In the genomic region with DNA sequence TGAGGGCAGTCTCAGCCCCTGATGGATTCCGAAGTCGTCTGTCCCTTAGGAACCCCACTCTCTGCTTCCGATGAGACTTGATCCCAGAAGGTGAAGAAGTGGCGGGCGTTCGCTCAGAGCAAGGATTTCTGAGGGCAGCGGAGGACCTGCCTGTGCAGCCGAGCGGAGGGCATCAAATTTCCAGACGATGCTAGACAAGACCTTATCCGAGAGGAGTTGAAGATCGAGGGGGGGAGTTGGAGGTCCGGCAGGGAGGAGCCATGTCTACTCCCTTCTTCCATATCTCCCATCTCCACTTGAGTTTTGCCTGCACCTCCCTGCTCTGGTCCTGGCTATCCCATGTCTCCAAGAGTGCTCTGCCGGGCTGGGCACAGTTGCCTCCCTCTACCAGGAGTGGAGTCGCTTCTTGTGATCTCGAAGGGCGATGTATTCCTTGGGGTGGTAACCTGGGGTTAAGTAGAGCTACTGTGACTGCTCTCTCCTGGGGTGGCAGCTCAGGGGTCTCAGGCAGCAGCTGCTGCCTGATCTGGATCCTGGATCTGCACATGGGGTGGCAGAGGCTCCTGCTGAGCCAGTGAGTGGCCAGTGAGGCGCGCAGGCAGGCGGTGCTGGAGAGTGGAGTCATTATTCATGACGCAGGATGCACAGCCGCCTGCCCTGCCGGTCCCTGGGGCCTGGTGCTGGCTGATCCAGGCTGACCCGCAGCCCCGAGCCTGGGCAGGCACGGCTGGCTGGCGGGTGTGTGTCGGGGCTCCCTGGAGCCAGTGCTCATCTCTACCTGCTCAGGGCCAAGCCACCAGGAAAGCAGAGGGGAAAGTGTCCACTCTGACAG, we compare ENCODE assay signal across 19 mouse cellular contexts. TPM values are rescaled to one million over a fixed set of nuclear protein-coding genes. Genes with fewer than 3 reads are reported as not detected.
DNase-seq lines count a peak whose midpoint lies in the region; ATAC-seq and TF ChIP-seq lines count a peak whose summit lies in the region.
"Had no signal": no experiment of that assay in that cellular context is flagged by ENCODE, and none has a peak within 500 bp of the region (broad histone marks: within the 10 kb centered on the region; RNA-seq: fewer than 3 reads in every experiment).

No protein-coding gene starts in this region.

- H3K4me2 ChIP-seq in forebrain, embryonic 12.5 days, result no peak overlapping the region
- no peak overlapping the region for H3K4me2 ChIP-seq in forebrain, embryonic 15.5 days (replicated peaks)
- no peak overlapping the region for H3K4me2 ChIP-seq in hindbrain, embryonic 11.5 days (replicated peaks; ENCODE audit: low read depth, low read length)
- no peak overlapping the region for H3K4me2 ChIP-seq in midbrain, postnatal 0 days (ENCODE audit: low read depth, low read length, poor library complexity, severe bottlenecking)
- H3K4me2 ChIP-seq: heart, embryonic 11.5 days; limb, embryonic 12.5 days; midbrain, embryonic 12.5 days; stomach, embryonic 15.5 days had no signal

- H3K4me1 ChIP-seq in forebrain, embryonic 12.5 days, result peaks cover 24% of the 10 kb centered on the region
- H3K4me1 ChIP-seq in forebrain, embryonic 15.5 days, result no peaks in the 10 kb centered on the region
- H3K4me1 ChIP-seq in E14TG2a.4 (replicated peaks; ENCODE audit: low read depth, low read length), result peaks cover 26% of the 10 kb centered on the region
- no peaks in the 10 kb centered on the region; the same call in 1 of the 2 replicates for H3K4me1 ChIP-seq in hindbrain, embryonic 11.5 days (replicated peaks; ENCODE audit: control insufficient read depth, insufficient read depth, low read length)
- no peaks in the 10 kb centered on the region; the same call in 1 of the 2 replicates for H3K4me1 ChIP-seq in midbrain, postnatal 0 days (ENCODE audit: insufficient read depth, low read length)
- H3K4me1 ChIP-seq: limb, embryonic 12.5 days; stomach, embryonic 15.5 days had no signal

- no peaks in the 10 kb centered on the region for H3K27me3 ChIP-seq in forebrain, embryonic 12.5 days
- H3K27me3 ChIP-seq in forebrain, embryonic 15.5 days, result no peaks in the 10 kb centered on the region
- H3K27me3 ChIP-seq in E14TG2a.4 (ENCODE audit: insufficient read depth, low read length), result peaks cover 14% of the 10 kb centered on the region; the same call in 1 of the 2 replicates
- H3K27me3 ChIP-seq in hindbrain, embryonic 11.5 days (ENCODE audit: control insufficient read depth, insufficient read depth, low read length), result no peaks in the 10 kb centered on the region; the same call in 1 of the 2 replicates
- no peaks in the 10 kb centered on the region for H3K27me3 ChIP-seq in midbrain, postnatal 0 days (ENCODE audit: insufficient read depth, low read length)
- H3K27me3 ChIP-seq: stomach, embryonic 15.5 days had no signal

- H3K36me3 ChIP-seq in forebrain, embryonic 12.5 days (replicated peaks), result no peaks in the 10 kb centered on the region
- H3K36me3 ChIP-seq in forebrain, embryonic 15.5 days, result no peaks in the 10 kb centered on the region
- H3K36me3 ChIP-seq in E14TG2a.4 (ENCODE audit: insufficient read depth, low read length), result no peaks in the 10 kb centered on the region
- H3K36me3 ChIP-seq in hindbrain, embryonic 11.5 days (ENCODE audit: control insufficient read depth, insufficient read depth, low read length), result no peaks in the 10 kb centered on the region
- no peaks in the 10 kb centered on the region for H3K36me3 ChIP-seq in midbrain, postnatal 0 days (ENCODE audit: insufficient read depth, low read length)
- H3K36me3 ChIP-seq: G1E; limb, embryonic 12.5 days; midbrain, embryonic 12.5 days; stomach, embryonic 15.5 days had no signal

- WGBS in forebrain, embryonic 12.5 days, result 47% methylated on average over 28 of the region's 28 CpGs
- WGBS in forebrain, embryonic 15.5 days, result 46% methylated on average over 28 of the region's 28 CpGs
- WGBS in hindbrain, embryonic 11.5 days, result 37% methylated on average over 28 of the region's 28 CpGs
- WGBS in midbrain, postnatal 0 days, result 32% methylated on average over 28 of the region's 28 CpGs

- ATAC-seq in forebrain, embryonic 12.5 days (ENCODE audit: low FRiP score), result peak; percentile 41; the same call in 1 of the 2 replicates
- ATAC-seq in forebrain, embryonic 15.5 days (replicated peaks), result no peak
- peak; percentile 64 for ATAC-seq in hindbrain, embryonic 11.5 days (ENCODE audit: low FRiP score)
- no peak for ATAC-seq in midbrain, postnatal 0 days (ENCODE audit: low FRiP score)
- no peak for ATAC-seq in CD4-positive, CD25-positive, alpha-beta regulatory T cell, adult 4 months
- ATAC-seq: activated CD4-positive, CD25-positive, alpha-beta regulatory T cell, adult 4 months had no signal

- no peak overlapping the region for H3K4me3 ChIP-seq in forebrain, embryonic 12.5 days (replicated peaks)
- H3K4me3 ChIP-seq in forebrain, embryonic 15.5 days, result no peak overlapping the region
- H3K4me3 ChIP-seq in E14TG2a.4 (replicated peaks; ENCODE audit: low read length), result peak overlapping the region; percentile 50
- H3K4me3 ChIP-seq in hindbrain, embryonic 11.5 days (ENCODE audit: low read depth, low read length), result no peak overlapping the region
- H3K4me3 ChIP-seq in midbrain, postnatal 0 days (ENCODE audit: low read depth, low read length), result no peak overlapping the region
- H3K4me3 ChIP-seq: limb, embryonic 12.5 days; midbrain, embryonic 12.5 days; stomach, embryonic 15.5 days had no signal

- TF ChIP-seq CTCF in E14TG2a.4 (conservative IDR thresholded peaks at IDR 0.05; ENCODE audit: low read length), result no peak
- TF ChIP-seq CTCF in midbrain, postnatal 0 days (IDR thresholded peaks at IDR 0.05), result no peak

- no peaks in the 10 kb centered on the region for H3K9me3 ChIP-seq in forebrain, embryonic 12.5 days
- no peaks in the 10 kb centered on the region for H3K9me3 ChIP-seq in forebrain, embryonic 15.5 days
- H3K9me3 ChIP-seq in E14TG2a.4 (ENCODE audit: low read length), result no peaks in the 10 kb centered on the region
- H3K9me3 ChIP-seq in hindbrain, embryonic 11.5 days (ENCODE audit: control insufficient read depth, low read length), result no peaks in the 10 kb centered on the region
- no peaks in the 10 kb centered on the region for H3K9me3 ChIP-seq in midbrain, postnatal 0 days (ENCODE audit: low read length)
- H3K9me3 ChIP-seq: limb, embryonic 12.5 days; midbrain, embryonic 12.5 days; stomach, embryonic 15.5 days had no signal

- H3K27ac ChIP-seq in forebrain, embryonic 12.5 days, result peak overlapping the region; percentile 25; the same call in 1 of the 2 replicates
- H3K27ac ChIP-seq in forebrain, embryonic 15.5 days (replicated peaks), result no peak overlapping the region
- 0 out of 2 replicates have a peak overlapping the region, but pooled peaks have one; percentile 8 for H3K27ac ChIP-seq in hindbrain, embryonic 11.5 days (ENCODE audit: low read depth, low read length)
- no peak overlapping the region for H3K27ac ChIP-seq in midbrain, postnatal 0 days (ENCODE audit: low read depth, low read length)
- H3K27ac ChIP-seq: limb, embryonic 12.5 days; midbrain, embryonic 12.5 days; stomach, embryonic 15.5 days had no signal

- no peak overlapping the region for H3K9ac ChIP-seq in forebrain, embryonic 12.5 days
- no peak overlapping the region for H3K9ac ChIP-seq in forebrain, embryonic 15.5 days (replicated peaks)
- H3K9ac ChIP-seq in hindbrain, embryonic 11.5 days (ENCODE audit: low read depth, low read length), result no peak overlapping the region
- 0 out of 2 replicates have a peak overlapping the region, but pooled peaks have one; percentile 8 for H3K9ac ChIP-seq in midbrain, postnatal 0 days (replicated peaks; ENCODE audit: low read length, poor library complexity, severe bottlenecking)
- H3K9ac ChIP-seq: limb, embryonic 12.5 days; midbrain, embryonic 12.5 days; stomach, embryonic 15.5 days had no signal

- peak; percentile 30 for DNase-seq in hindbrain, embryonic 11.5 days (ENCODE audit: low spot score)
- no peak for DNase-seq in midbrain, postnatal 0 days (ENCODE audit: low spot score)
- no peak for DNase-seq in ovary, adult 18-20 months (ENCODE audit: low spot score)
- DNase-seq: B cell, adult 2 months; cerebellum, postnatal 14 days; gastrocnemius, postnatal 14 days; heart, postnatal 36 days; kidney, adult 9 months; thymus, postnatal 4 days had no signal

RNA-seq across cellular contexts. Expression of gene Nphp4, which starts 58.1 kb away (rescaled TPM):
- polyA plus RNA-seq in forebrain, embryonic 12.5 days (2016; fragmentation: Nextera tagmentation; extraction: Ambion mirVana), result 7.3 and 7.5 TPM in 2 replicates
- 5.0 and 5.5 TPM in 2 replicates for polyA plus RNA-seq in forebrain, embryonic 15.5 days (2015; fragmentation: Nextera tagmentation; extraction: Ambion mirVana)
- polyA plus RNA-seq in hindbrain, embryonic 11.5 days (2014; fragmentation: Nextera tagmentation; extraction: Ambion mirVana), result 3.5 and 4.2 TPM in 2 replicates
- 8.8 and 12.1 TPM in 2 replicates for total RNA-seq in midbrain, postnatal 0 days (2014; rRNA removed)
- 3.7 and 4.8 TPM in 2 replicates for polyA plus RNA-seq in midbrain, postnatal 0 days (2015; fragmentation: Nextera tagmentation; extraction: Ambion mirVana)
- under 1 TPM in 1 of 2 experiments, not detected in 1; 0.30 TPM for polyA plus RNA-seq in CD4-positive, CD25-positive, alpha-beta regulatory T cell, adult 4 months (2017; shearing (Covaris generic))
- total RNA-seq: G1E had no signal
- polyA plus RNA-seq: G1E had no signal

RNA-seq across cellular contexts. Expression of gene Kcnab2, which starts 59.2 kb away (rescaled TPM):
- 16.6 and 17.1 TPM in 2 replicates for polyA plus RNA-seq in forebrain, embryonic 12.5 days (2016; fragmentation: Nextera tagmentation; extraction: Ambion mirVana)
- 14.4 and 17.2 TPM in 2 replicates for polyA plus RNA-seq in forebrain, embryonic 15.5 days (2015; fragmentation: Nextera tagmentation; extraction: Ambion mirVana)
- polyA plus RNA-seq in hindbrain, embryonic 11.5 days (2014; fragmentation: Nextera tagmentation; extraction: Ambion mirVana), result 9.2 and 11.1 TPM in 2 replicates
- total RNA-seq in midbrain, postnatal 0 days (2014; rRNA removed), result 51.5 and 66.9 TPM in 2 replicates
- 30.2 and 34.8 TPM in 2 replicates for polyA plus RNA-seq in midbrain, postnatal 0 days (2015; fragmentation: Nextera tagmentation; extraction: Ambion mirVana)
- 100 to 1,000 TPM in 1 of 2 experiments, 10 to 100 TPM in 1; 99.7 to 140 TPM for polyA plus RNA-seq in CD4-positive, CD25-positive, alpha-beta regulatory T cell, adult 4 months (2017; shearing (Covaris generic))
- total RNA-seq: G1E had no signal

Comparison
In these comparisons a context has a peak if more than half of its experiments do, and no peak if none do; other contexts are left out.
1. ATAC-seq: peak in forebrain, embryonic 12.5 days (single experiment) and hindbrain, embryonic 11.5 days (single experiment); none in forebrain, embryonic 15.5 days (single experiment), midbrain, postnatal 0 days (single experiment) and CD4-positive, CD25-positive, alpha-beta regulatory T cell, adult 4 months (single experiment).
2. H3K27ac ChIP-seq: peak in forebrain, embryonic 12.5 days (single experiment) and hindbrain, embryonic 11.5 days (single experiment); none in forebrain, embryonic 15.5 days (single experiment) and midbrain, postnatal 0 days (single experiment).